Mouse (Mus musculus) MEL (cell line): ENCODE measurements around the gene Dao. TPM values are rescaled to one million over a fixed set of nuclear protein-coding genes. Genes with fewer than 3 reads are reported as not detected.

Source experiments
- DNase-seq: peaks from one replicate; pipeline ENCODE4 v3.0.0; 2011; ENCODE audit warnings: low read depth, low spot score
- H3K27ac ChIP-seq: 2 replicates; pipeline ENCODE4 v1.5.1; 2012; ENCODE audit warnings: low read depth, mild to moderate bottlenecking, control low read depth, low read length, moderate library complexity; ENCODE audit not compliant: control insufficient read depth
- H3K27me3 ChIP-seq, 2 experiments: fragments of 150-350 bp in 1 of 2; sonication (generic) in 1 of 2; 2 replicates each; pipeline ENCODE4 v1.6.1; 2012; ENCODE audit warnings: low read length in 2 of 2, mild to moderate bottlenecking in 2 of 2, improper control_type of control experiment in 1 of 2, moderate library complexity in 1 of 2; ENCODE audit not compliant: insufficient read depth in 2 of 2, control insufficient read depth in 1 of 2
- H3K36me3 ChIP-seq, 2 experiments: 2 replicates each; pipeline ENCODE4 v1.6.1; 2012 to 2014; ENCODE audit warnings: low read length in 2 of 2, improper control_type of control experiment in 1 of 2, inconsistent platforms in 1 of 2, mild to moderate bottlenecking in 1 of 2; ENCODE audit not compliant: insufficient read depth in 2 of 2, control insufficient read depth in 1 of 2
- H3K4me1 ChIP-seq, 2 experiments: fragments of 150-350 bp in 1 of 2; sonication (generic) in 1 of 2; 2 replicates each; pipeline ENCODE4 v1.6.1; 2012; ENCODE audit warnings: low read length in 2 of 2, improper control_type of control experiment in 1 of 2, mild to moderate bottlenecking in 1 of 2; ENCODE audit not compliant: insufficient read depth in 2 of 2, control insufficient read depth in 1 of 2
- H3K4me3 ChIP-seq, 2 experiments: fragments of 150-350 bp in 1 of 2; sonication (generic) in 1 of 2; 2 replicates each; pipeline ENCODE4 v1.5.1; 2012; ENCODE audit warnings: low read depth in 2 of 2, low read length in 2 of 2, mild to moderate bottlenecking in 2 of 2, moderate library complexity in 2 of 2, control low read depth in 1 of 2, improper control_type of control experiment in 1 of 2; ENCODE audit not compliant: control insufficient read depth in 1 of 2, insufficient read depth in 1 of 2
- H3K79me2 ChIP-seq: 2 replicates; pipeline ENCODE4 v1.6.1; 2012; ENCODE audit warnings: mild to moderate bottlenecking, low read length, moderate library complexity; ENCODE audit not compliant: control insufficient read depth, poor library complexity, insufficient read depth
- H3K9ac ChIP-seq: 2 replicates; pipeline ENCODE4 v1.6.1; 2012; ENCODE audit warnings: low read depth, mild to moderate bottlenecking, control low read depth, low read length, moderate library complexity; ENCODE audit not compliant: control insufficient read depth, poor library complexity, severe bottlenecking
- H3K9me3 ChIP-seq: fragments of 150-350 bp; sonication (generic); replicated peaks from 2 replicates; pipeline ENCODE4 v1.6.1; 2012; ENCODE audit warnings: mild to moderate bottlenecking, low read length, improper control_type of control experiment, moderate library complexity; ENCODE audit not compliant: insufficient read depth
- BHLHE40 ChIP-seq: IDR thresholded peaks from 2 replicates; pipeline ENCODE4 v1.6.1; 2012; ENCODE audit warnings: low read depth, mild to moderate bottlenecking, inconsistent platforms, low read length, improper control_type of control experiment, borderline replicate concordance
- GABPA ChIP-seq: IDR thresholded peaks from 2 replicates; pipeline ENCODE4 v1.6.1; 2012; ENCODE audit warnings: low read depth, mild to moderate bottlenecking, inconsistent platforms, low read length, improper control_type of control experiment, moderate library complexity
- GATA1 ChIP-seq: IDR thresholded peaks from 2 replicates; pipeline ENCODE4 v1.6.1; 2011; ENCODE audit warnings: low read depth, low read length, improper control_type of control experiment
- HCFC1 ChIP-seq: IDR thresholded peaks from 2 replicates; pipeline ENCODE4 v1.6.1; 2012; ENCODE audit warnings: low read depth, mild to moderate bottlenecking, inconsistent platforms, low read length, improper control_type of control experiment, moderate library complexity
- MAFK ChIP-seq: IDR thresholded peaks from 2 replicates; pipeline ENCODE4 v1.6.1; 2011; ENCODE audit warnings: low read depth, mild to moderate bottlenecking, low read length, improper control_type of control experiment, borderline replicate concordance
- NRF1 ChIP-seq: IDR thresholded peaks from 2 replicates; pipeline ENCODE4 v1.6.1; 2014; ENCODE audit warnings: low read depth, mild to moderate bottlenecking, inconsistent platforms, low read length, improper control_type of control experiment, moderate library complexity; ENCODE audit not compliant: poor library complexity, insufficient read depth, severe bottlenecking
- POLR2AphosphoS2 ChIP-seq: IDR thresholded peaks from 2 replicates; pipeline ENCODE4 v1.6.1; 2011; ENCODE audit warnings: low read length, improper control_type of control experiment
- RAD21 ChIP-seq: IDR thresholded peaks from 2 replicates; pipeline ENCODE4 v1.6.1; 2011; ENCODE audit warnings: mild to moderate bottlenecking, low read depth, low read length, improper control_type of control experiment
- SIN3A ChIP-seq: IDR thresholded peaks from 2 replicates; pipeline ENCODE4 v1.6.1; 2012; ENCODE audit warnings: low read length, improper control_type of control experiment, inconsistent platforms
- SMC3 ChIP-seq: IDR thresholded peaks from 2 replicates; pipeline ENCODE4 v1.6.1; 2011; ENCODE audit warnings: low read depth, low read length, improper control_type of control experiment
- UBTF ChIP-seq: IDR thresholded peaks from 2 replicates; pipeline ENCODE4 v1.6.1; 2012; ENCODE audit warnings: low read depth, mild to moderate bottlenecking, inconsistent platforms, low read length, improper control_type of control experiment, moderate library complexity, borderline replicate concordance; ENCODE audit not compliant: insufficient read depth
- USF1 ChIP-seq: IDR thresholded peaks from 2 replicates; pipeline ENCODE4 v1.6.1; 2014; ENCODE audit warnings: low read depth, mild to moderate bottlenecking, inconsistent platforms, low read length, improper control_type of control experiment, moderate library complexity
- USF2 ChIP-seq, 2 experiments: IDR thresholded peaks; 2 replicates each; pipeline ENCODE4 v1.6.1; 2011 to 2012; ENCODE audit warnings: improper control_type of control experiment in 2 of 2, low read length in 2 of 2, borderline replicate concordance in 1 of 2, inconsistent platforms in 1 of 2, low read depth in 1 of 2, mild to moderate bottlenecking in 1 of 2; ENCODE audit not compliant: insufficient read depth in 1 of 2
- ZKSCAN1 ChIP-seq: IDR thresholded peaks from 2 replicates; pipeline ENCODE4 v1.6.1; 2012; ENCODE audit warnings: low read depth, mild to moderate bottlenecking, inconsistent platforms, low read length, improper control_type of control experiment, moderate library complexity
- ZMIZ1 ChIP-seq: IDR thresholded peaks from 2 replicates; pipeline ENCODE4 v1.6.1; 2012; ENCODE audit warnings: low read depth, mild to moderate bottlenecking, inconsistent platforms, low read length, improper control_type of control experiment, moderate library complexity
- polyA plus RNA-seq, 2 experiments: library from polyadenylated mRNA; stranded (reverse) in 1 of 2; unstranded in 1 of 2; fragments of >175 nt in 1 of 2; fragments of >200 nt in 1 of 2; gene quantifications; 2 replicates each; pipeline versions ENCODE4 v1.2.1 to v1.2.4; 2012; ENCODE audit warnings: low replicate concordance in 2 of 2, low read depth in 1 of 2; ENCODE audit not compliant: insufficient read length in 2 of 2, insufficient read depth in 1 of 2, missing spikeins in 1 of 2
- total RNA-seq: library from RNA; depleted of rRNA; stranded (reverse); fragments of 300-350 nt; gene quantifications from 2 replicates; pipeline ENCODE4 v1.2.3, GENCODE M21; 2012

The Dao gene
- total and polyA plus RNA-seq, 3 experiments, result 0.04 TPM; not detected in 2

DNA sequence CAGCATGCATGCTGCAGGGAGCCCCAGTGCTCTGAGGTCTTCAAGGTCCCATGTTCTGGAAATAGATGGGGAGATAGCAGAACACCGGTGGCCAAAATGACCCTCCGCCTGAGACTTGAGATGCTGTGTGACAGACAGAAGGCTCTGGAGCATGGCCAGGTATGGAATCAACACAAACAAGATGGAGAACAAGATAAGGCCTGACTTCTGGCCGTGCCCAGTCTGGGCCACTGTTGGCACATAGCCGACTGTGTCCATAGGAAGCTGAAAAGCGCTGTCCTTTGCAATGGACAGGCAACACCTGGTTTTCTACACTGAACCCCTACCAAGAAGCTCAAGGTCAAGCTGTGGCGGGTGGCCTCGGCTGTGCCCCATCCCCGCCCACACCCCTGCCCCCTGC is 29.7 kb upstream of the Dao start:
- no peak overlapping the region for H3K9ac ChIP-seq
- no peaks in the 10 kb centered on the region for H3K9me3 ChIP-seq
- H3K27ac ChIP-seq, result peak overlapping the region; percentile 56
- H3K27me3 ChIP-seq, result no peaks in the 10 kb centered on the region
- H3K36me3 ChIP-seq, result peaks cover 0 to 13% of the 10 kb centered on the region in 2 experiments; a peak in 2 of 4 replicates
- no peak overlapping the region for H3K4me3 ChIP-seq
- DNase-seq, result no peak
- 0 out of 2 replicates have a peak, but pooled peaks have one; percentile 20 for TF ChIP-seq GATA1
- no peak for TF ChIP-seq POLR2AphosphoS2
- TF ChIP-seq SMC3, result no peak
- peaks cover 5 to 23% of the 10 kb centered on the region in 2 experiments for H3K4me1 ChIP-seq
- H3K79me2 ChIP-seq, result no peaks in the 10 kb centered on the region

DNA sequence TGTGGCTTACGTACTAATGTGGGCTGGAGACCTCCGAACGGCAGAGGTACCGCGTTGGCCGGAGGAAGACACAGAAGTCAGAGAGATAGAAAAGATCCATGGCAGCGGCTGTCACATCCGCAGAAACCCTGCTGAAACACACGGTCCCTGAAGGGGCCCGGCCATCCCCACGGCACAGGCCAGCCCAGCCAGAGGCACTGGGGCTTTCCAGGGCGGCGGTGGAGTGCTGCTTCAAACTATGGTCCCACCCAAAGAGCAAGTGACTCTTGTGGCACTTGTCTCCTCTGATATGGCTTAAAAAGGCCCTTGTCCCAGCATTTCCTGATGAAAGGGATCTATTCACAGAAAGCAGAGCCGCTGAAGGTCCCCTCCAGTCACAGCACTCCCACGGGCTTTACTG is 28.9 kb upstream of the Dao start:
- no peaks in the 10 kb centered on the region for H3K9me3 ChIP-seq
- no peak overlapping the region for H3K27ac ChIP-seq
- peaks cover 5 to 23% of the 10 kb centered on the region in 2 experiments for H3K4me1 ChIP-seq
- no peak for DNase-seq
- no peak overlapping the region for H3K4me3 ChIP-seq
- no peaks in the 10 kb centered on the region for H3K27me3 ChIP-seq
- TF ChIP-seq USF1 (no peak), NRF1 (no peak), RAD21 (no peak), SIN3A (no peak), USF2 (IDR thresholded peaks at IDR 0.05; ENCODE audit: borderline replicate concordance in 1 of 2, insufficient read depth in 1 of 2, low read depth in 1 of 2, low read length in 2 of 2) (no peak), MAFK (no peak), ZMIZ1 (no peak), GABPA (no peak), HCFC1 (no peak), SMC3 (no peak), ZKSCAN1 (no peak), UBTF (no peak), BHLHE40 (no peak)
- no peaks in the 10 kb centered on the region for H3K79me2 ChIP-seq
- H3K36me3 ChIP-seq, result peaks cover 0 to 13% of the 10 kb centered on the region in 2 experiments; a peak in 2 of 4 replicates
- H3K9ac ChIP-seq, result no peak overlapping the region
